16 mouse cellular contexts compared by ENCODE assay signal in the genomic region with DNA sequence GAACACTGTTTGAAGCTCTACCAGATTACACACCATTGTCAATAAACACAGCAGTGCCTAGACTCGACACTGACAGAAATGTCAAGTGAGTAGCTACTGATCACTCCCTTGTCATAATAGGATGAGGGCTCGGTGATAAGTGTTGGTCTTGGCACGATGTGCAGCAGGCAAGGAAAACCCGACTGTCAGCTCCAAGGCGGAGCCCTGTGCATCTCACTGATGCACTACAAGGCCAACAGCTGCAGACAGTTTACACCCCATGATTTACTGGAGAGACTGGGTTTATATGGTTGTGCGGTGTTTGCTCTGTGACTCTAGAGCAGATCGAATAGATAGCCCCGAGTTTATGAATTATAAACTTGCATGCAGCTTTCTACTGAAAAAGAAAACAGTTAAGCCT.
DNase-seq lines count a peak whose midpoint lies in the region; ATAC-seq and TF ChIP-seq lines count a peak whose summit lies in the region.
"Had no signal": no experiment of that assay in that cellular context is flagged by ENCODE, and none has a peak within 500 bp of the region (broad histone marks: within the 10 kb centered on the region; RNA-seq: fewer than 3 reads in every experiment).

No protein-coding gene starts in this region.

- peak; percentile 13; the same call in 1 of the 2 replicates for ATAC-seq in lung, embryonic 15.5 days (ENCODE audit: borderline replicate concordance, extremely low read depth, low FRiP score, low TSS enrichment)
- ATAC-seq in stomach, postnatal 0 days (ENCODE audit: low FRiP score, low TSS enrichment) = no peak
- ATAC-seq: forebrain, embryonic 15.5 days had no signal

- WGBS in lung, embryonic 15.5 days = 30% methylated on average over 8 of the region's 8 CpGs
- 42% methylated on average over 8 of the region's 8 CpGs for WGBS in stomach, postnatal 0 days

- peak; percentile 35 for DNase-seq in gastrocnemius, adult 2 months
- no peak for DNase-seq in gastrocnemius, adult 8-10 months (ENCODE audit: low spot score in 2 of 2)
- DNase-seq in lung, postnatal 25 days (ENCODE audit: low spot score) = no peak
- peak; percentile 24 for DNase-seq in adrenal gland, postnatal 25 days
- no peak for DNase-seq in stomach, postnatal 0 days (ENCODE audit: low spot score)
- DNase-seq: cerebellum, adult 8-10 months; kidney, adult 18-20 months; thymus, adult 2 months had no signal

- H3K79me2 ChIP-seq in C2C12 (ENCODE audit: control insufficient read depth, insufficient read depth) = no peaks in the 10 kb centered on the region

- no peaks in the 10 kb centered on the region for H3K9me3 ChIP-seq in lung, embryonic 15.5 days
- no peaks in the 10 kb centered on the region for H3K9me3 ChIP-seq in stomach, postnatal 0 days (ENCODE audit: control insufficient read depth, low read length)
- H3K9me3 ChIP-seq: forebrain, embryonic 15.5 days; hindbrain, embryonic 10.5 days; midbrain, embryonic 12.5 days; neural tube, embryonic 12.5 days had no signal

- H3K27me3 ChIP-seq in lung, embryonic 15.5 days = no peaks in the 10 kb centered on the region
- peaks cover 7% of the 10 kb centered on the region for H3K27me3 ChIP-seq in C2C12 (ENCODE audit: control insufficient read depth, insufficient read depth, insufficient read length)
- H3K27me3 ChIP-seq in stomach, postnatal 0 days (ENCODE audit: control insufficient read depth, insufficient read depth, low read length) = no peaks in the 10 kb centered on the region
- H3K27me3 ChIP-seq: forebrain, embryonic 15.5 days; midbrain, embryonic 12.5 days; neural tube, embryonic 12.5 days had no signal

- peaks cover 47% of the 10 kb centered on the region for H3K4me1 ChIP-seq in lung, embryonic 15.5 days
- H3K4me1 ChIP-seq in stomach, postnatal 0 days (replicated peaks; ENCODE audit: control insufficient read depth, insufficient read depth) = 0 out of 2 replicates have a peak, but pooled peaks cover 3% of the 10 kb centered on the region

- no peak for TF ChIP-seq EP300 in stomach, postnatal 0 days (optimal IDR thresholded peaks at IDR 0.05)

- H3K79me3 ChIP-seq in C2C12 (ENCODE audit: low read depth) = no peaks in the 10 kb centered on the region

- TF ChIP-seq CTCF in gastrocnemius, adult 2 months (IDR thresholded peaks at IDR 0.05) = no peak
- TF ChIP-seq CTCF in C2C12 (IDR thresholded peaks at IDR 0.05; ENCODE audit: control insufficient read depth, insufficient read depth, insufficient read length) = no peak
- no peak for TF ChIP-seq CTCF in stomach, postnatal 0 days (IDR thresholded peaks at IDR 0.05; ENCODE audit: low read depth)

- no peak overlapping the region for H3K4me2 ChIP-seq in lung, embryonic 15.5 days
- no peak overlapping the region for H3K4me2 ChIP-seq in stomach, postnatal 0 days (replicated peaks; ENCODE audit: low read depth)
- H3K4me2 ChIP-seq: forebrain, embryonic 15.5 days; midbrain, embryonic 12.5 days; neural tube, embryonic 12.5 days had no signal

- H3K4me3 ChIP-seq in gastrocnemius, adult 2 months = no peak overlapping the region
- no peak overlapping the region for H3K4me3 ChIP-seq in lung, embryonic 15.5 days
- H3K4me3 ChIP-seq in C2C12 (ENCODE audit: insufficient read depth, poor library complexity, severe bottlenecking) = no peak overlapping the region
- no peak overlapping the region for H3K4me3 ChIP-seq in stomach, postnatal 0 days (ENCODE audit: low read depth, low read length)
- H3K4me3 ChIP-seq: erythroblast, embryonic 14.5 days; forebrain, embryonic 15.5 days; hindbrain, embryonic 10.5 days; midbrain, embryonic 12.5 days; neural tube, embryonic 12.5 days had no signal

- no peak overlapping the region for H3ac ChIP-seq in C2C12 (ENCODE audit: control insufficient read depth, insufficient read length, low read depth)

- H3K9ac ChIP-seq in lung, embryonic 15.5 days = no peak overlapping the region
- H3K9ac ChIP-seq in stomach, postnatal 0 days (ENCODE audit: low read length) = no peak overlapping the region
- H3K9ac ChIP-seq: forebrain, embryonic 15.5 days; liver, embryonic 14.5 days; midbrain, embryonic 12.5 days; neural tube, embryonic 12.5 days had no signal

- no peak overlapping the region for H3K27ac ChIP-seq in gastrocnemius, adult 2 months
- no peak overlapping the region; the same call in 1 of the 2 replicates for H3K27ac ChIP-seq in lung, embryonic 15.5 days
- no peak overlapping the region for H3K27ac ChIP-seq in stomach, postnatal 0 days (replicated peaks)
- H3K27ac ChIP-seq: forebrain, embryonic 15.5 days; hindbrain, embryonic 10.5 days; liver, embryonic 14.5 days; midbrain, embryonic 12.5 days; neural tube, embryonic 12.5 days had no signal

- H3K36me3 ChIP-seq in lung, embryonic 15.5 days = no peaks in the 10 kb centered on the region
- H3K36me3 ChIP-seq in C2C12 (ENCODE audit: control insufficient read depth, insufficient read depth) = no peaks in the 10 kb centered on the region
- no peaks in the 10 kb centered on the region for H3K36me3 ChIP-seq in stomach, postnatal 0 days (ENCODE audit: control insufficient read depth, insufficient read depth, low read length)
- H3K36me3 ChIP-seq: forebrain, embryonic 15.5 days; hindbrain, embryonic 10.5 days; midbrain, embryonic 12.5 days; neural tube, embryonic 12.5 days had no signal

- intact Hi-C loops in gastrocnemius, adult 2 months (cut with DNase I) = no loop called here

TF ChIP-seq in C2C12, 6 proteins besides CTCF, POLR2A, EP300 and RAD21:
- TF ChIP-seq USF1 (IDR thresholded peaks at IDR 0.05; ENCODE audit: low read depth) (no peak), MYOD1 (IDR thresholded peaks at IDR 0.05; ENCODE audit: control insufficient read depth, insufficient read length, low read depth) (peak; percentile 75)

Comparison
In these comparisons a context has a peak if more than half of its experiments do, and no peak if none do; other contexts are left out.
1. DNase-seq: peak in gastrocnemius, adult 2 months (single experiment) and adrenal gland, postnatal 25 days (single experiment); none in gastrocnemius, adult 8-10 months (0 of 2), lung, postnatal 25 days (single experiment) and stomach, postnatal 0 days (single experiment).